Mouse (Mus musculus) right cerebral cortex, adult 2 months (tissue): ENCODE results near the gene 1110057P08Rik.
"Not testable (repeated sequence)": the region's sequence is repeated elsewhere in the genome, so short reads cannot be mapped to it uniquely, and the experiment has no call there.

Experiments
- DNase-seq, 2 experiments: peaks; one replicate each; pipeline ENCODE4 v3.0.0; 2021 to 2022; ENCODE audit warnings: low spot score in 2 of 2

Gene 1110057P08Rik

DNA sequence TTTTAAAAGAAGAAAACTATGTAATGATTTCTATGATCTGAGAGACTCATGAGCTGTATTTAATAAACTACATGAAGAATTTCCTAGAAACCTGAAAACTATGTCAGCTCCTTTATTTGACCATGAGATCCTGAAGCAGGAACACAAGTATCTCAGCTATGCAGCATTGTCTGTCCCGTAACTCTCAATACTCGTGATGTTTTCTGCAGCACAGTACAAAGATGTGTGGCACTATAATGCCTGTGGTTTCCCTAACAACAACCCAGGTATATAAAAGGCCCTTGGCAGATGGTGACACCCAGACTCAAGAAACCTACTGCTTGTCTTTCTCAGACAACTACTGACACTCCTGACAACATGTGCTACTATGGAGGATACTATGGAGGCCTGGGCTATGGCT, at the start of gene 1110057P08Rik:
TSS of gene 1110057P08Rik (plus strand) at position 301 of the 400 bp plus-strand sequence.
- no peak for DNase-seq

DNA sequence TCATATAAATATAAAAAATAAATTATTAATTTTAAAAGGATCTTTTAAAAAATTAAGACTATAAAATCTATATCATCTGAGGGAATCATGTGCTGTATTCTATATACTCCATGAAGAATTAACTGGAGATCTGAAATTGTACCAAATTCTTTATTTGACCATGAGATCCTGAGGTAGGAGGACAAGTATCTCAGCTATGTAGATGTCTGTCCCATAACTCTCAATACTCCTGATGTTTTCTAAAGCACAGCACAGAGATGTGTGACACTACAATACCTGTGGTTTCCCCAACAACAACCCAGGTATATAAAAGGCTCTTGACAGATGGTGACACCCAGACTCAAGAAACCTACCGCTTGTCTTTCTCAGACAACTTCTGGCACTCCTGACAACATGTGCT, 34.0 kb upstream of the 1110057P08Rik start, which contains the start of gene Gm6358:
TSS of gene Gm6358 (plus strand) at position 301 of the 400 bp plus-strand sequence.
- DNase-seq: no peak

DNA sequence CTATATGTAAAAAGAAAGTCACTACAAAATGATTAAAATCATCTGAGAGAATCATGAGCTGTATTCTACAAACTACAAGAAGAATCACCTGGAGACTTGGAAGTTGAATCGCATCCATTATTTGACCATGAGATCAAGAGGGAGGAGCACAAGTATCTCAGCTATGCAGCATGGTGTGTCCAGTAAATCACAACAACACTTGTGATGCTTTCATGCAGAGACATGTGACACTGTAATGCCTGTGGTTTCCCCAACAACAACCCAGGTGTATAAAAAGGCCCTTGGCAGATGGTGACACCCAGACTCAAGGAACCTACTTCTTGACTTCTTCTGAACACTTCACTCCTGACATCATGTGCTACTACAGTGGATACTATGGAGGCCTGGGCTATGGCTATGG, 23.7 kb upstream of the 1110057P08Rik start, which contains the start of gene Gm10061:
TSS of gene Gm10061 (plus strand) at position 301 of the 400 bp plus-strand sequence.
- DNase-seq: no peak

DNA sequence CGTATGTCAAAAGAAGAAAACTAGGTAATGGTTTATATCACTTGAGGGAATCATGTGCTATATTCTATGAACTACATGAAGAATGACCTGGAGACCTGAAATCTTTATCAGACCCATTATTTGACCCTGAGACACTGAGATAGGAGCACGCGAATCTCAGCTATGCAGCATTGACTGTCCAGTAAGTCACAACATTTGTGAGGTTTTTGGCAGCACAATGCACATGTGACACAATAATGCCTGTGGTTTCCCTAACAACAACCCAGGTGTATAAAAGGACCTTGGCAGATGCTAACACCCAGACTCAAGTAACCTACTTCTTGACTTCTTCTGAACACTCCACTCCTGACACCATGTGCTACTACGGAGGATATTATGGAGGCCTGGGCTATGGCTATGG, 16.9 kb upstream of the 1110057P08Rik start, which contains the start of gene Gm9789:
TSS of gene Gm9789 (plus strand) at position 301 of the 400 bp plus-strand sequence.
- no peak for DNase-seq

DNA sequence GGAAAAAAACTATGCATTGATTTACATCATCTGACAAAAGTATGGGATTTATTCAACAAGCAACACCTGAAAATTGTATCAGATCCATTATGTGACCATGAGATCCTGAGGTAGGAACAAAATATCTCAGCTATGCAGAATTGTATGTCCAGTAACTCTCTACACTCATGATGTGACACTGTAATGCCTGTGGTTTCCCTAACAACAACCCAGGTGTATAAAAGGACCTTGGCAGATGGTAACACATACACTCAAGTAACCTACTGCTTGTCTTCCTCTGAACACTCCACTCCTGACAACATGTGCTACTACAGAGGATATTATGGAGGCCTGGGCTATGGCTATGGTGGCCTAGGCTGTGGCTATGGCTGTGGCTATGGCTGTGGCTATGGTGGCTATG, 5.3 kb upstream of the 1110057P08Rik start, which contains the start of gene Gm7735:
TSS of gene Gm7735 (plus strand) at position 301 of the 400 bp plus-strand sequence.
- DNase-seq: not testable (repeated sequence)

DNA sequence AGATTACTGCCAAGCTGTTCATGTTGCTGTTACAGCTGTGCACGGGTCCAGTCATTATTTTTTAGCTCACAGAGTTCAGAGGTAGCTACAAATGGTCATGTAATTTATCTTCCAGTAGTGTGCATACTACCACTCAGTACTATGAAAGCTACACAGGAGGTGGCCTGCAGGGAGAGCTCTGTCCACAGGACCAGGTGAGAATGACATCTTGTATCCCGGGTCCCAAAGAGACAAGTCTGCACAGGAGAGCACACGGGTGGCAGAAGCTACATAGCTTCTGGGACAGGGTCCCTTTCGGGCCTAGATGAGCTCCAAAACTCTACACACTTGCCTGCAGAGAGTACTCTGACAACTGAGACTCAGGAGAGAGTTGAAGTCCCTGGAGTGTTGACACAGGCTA, 14.1 kb downstream of the 1110057P08Rik start:
- DNase-seq: no peak

DNA sequence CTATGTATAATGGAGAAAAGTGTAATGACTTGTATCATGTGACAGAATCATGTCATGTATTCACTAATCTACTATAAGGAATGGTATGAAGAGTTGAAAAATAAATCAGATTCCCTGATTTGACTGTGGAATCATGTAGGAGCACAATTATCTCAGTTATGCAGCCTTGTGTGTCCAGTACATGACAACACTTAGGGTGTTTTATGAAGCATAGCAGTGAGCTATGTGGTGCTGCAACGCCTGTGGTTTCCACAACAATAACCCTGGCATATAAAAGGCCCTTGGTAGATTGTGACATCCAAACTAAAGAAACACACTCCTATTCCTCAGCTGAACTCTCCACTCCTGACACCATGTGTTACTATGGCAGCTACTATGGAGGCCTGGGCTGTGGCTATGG, 31.0 kb downstream of the 1110057P08Rik start, which contains the start of gene Krtap20-2:
TSS of gene Krtap20-2 (plus strand) at position 301 of the 400 bp plus-strand sequence.
- DNase-seq: no peak
